Mouse (Mus musculus) CD4-positive, CD25-positive, alpha-beta regulatory T cell, adult 4 months (primary cell): ENCODE results near the gene Cacfd1. TPM values are rescaled to one million over a fixed set of nuclear protein-coding genes. Genes with fewer than 3 reads are reported as not detected.

Source experiments
- polyA plus RNA-seq, 2 experiments: library from polyadenylated mRNA; unstranded; fragments of 100-300 nt; shearing (Covaris generic); gene quantifications; one replicate each; pipeline ENCODE4 v1.2.1; 2017

The Cacfd1 gene
- polyA plus RNA-seq, 2 experiments from 2014 or later: 18.6 to 18.9 TPM

Other genes with a start within 250 kb of the Cacfd1 start
- not detected for gene Abo, start 144.9 kb upstream of the Cacfd1 start, polyA plus RNA-seq
- gene Surf6, start 107.0 kb upstream of the Cacfd1 start, polyA plus RNA-seq: 10 to 100 TPM; 27.3 to 56.2 TPM
- gene Med22, start 99.2 kb upstream of the Cacfd1 start, polyA plus RNA-seq: 10 to 100 TPM; 10.6 to 19.6 TPM
- 1,000 to 10,000 TPM in 1 of 2 experiments, 100 to 1,000 TPM in 1; 646 to 1,008 TPM for gene Rpl7a, start 99.2 kb upstream of the Cacfd1 start, polyA plus RNA-seq
- 10 to 100 TPM; 51.4 to 64.4 TPM for gene Surf2, start 93.6 kb upstream of the Cacfd1 start, polyA plus RNA-seq
- 100 to 1,000 TPM; 100 to 116 TPM for gene Surf1, start 93.4 kb upstream of the Cacfd1 start, polyA plus RNA-seq
- 100 to 1,000 TPM in 1 of 2 experiments, 10 to 100 TPM in 1; 83.0 to 121 TPM for gene Surf4, start 76.0 kb upstream of the Cacfd1 start, polyA plus RNA-seq
- gene Stkld1, start 75.9 kb upstream of the Cacfd1 start, polyA plus RNA-seq: under 1 TPM in 1 of 2 experiments, not detected in 1; 0.42 TPM
- 10 to 100 TPM; 55.5 to 76.3 TPM for gene Rexo4, start 45.5 kb upstream of the Cacfd1 start, polyA plus RNA-seq
- not detected for gene Adamts13, start 36.5 kb upstream of the Cacfd1 start, polyA plus RNA-seq
- gene Slc2a6, start 18.1 kb downstream of the Cacfd1 start, polyA plus RNA-seq: 1 to 10 TPM; 2.4 to 5.6 TPM
- gene Mymk, start 62.3 kb downstream of the Cacfd1 start, polyA plus RNA-seq: not detected
- under 1 TPM in 1 of 2 experiments, not detected in 1; 0.31 TPM for gene Adamtsl2, start 69.5 kb downstream of the Cacfd1 start, polyA plus RNA-seq
- gene Fam163b, start 132.6 kb downstream of the Cacfd1 start, polyA plus RNA-seq: not detected
- not detected for gene Dbh, start 155.3 kb downstream of the Cacfd1 start, polyA plus RNA-seq
- gene Sardh, start 238.4 kb downstream of the Cacfd1 start, polyA plus RNA-seq: 1 to 10 TPM; 4.9 to 9.7 TPM